Mouse (Mus musculus) heart, embryonic 13.5 days (tissue): ENCODE measurements around the gene Sugp2. TPM values are rescaled to one million over a fixed set of nuclear protein-coding genes. Genes with fewer than 3 reads are reported as not detected.

Experiments
- ATAC-seq: fragments of 200-750 bp; cut with Nextera tagmentation; 2 replicates; pipeline ENCODE4 v1.8.0; 2017; ENCODE audit warnings: moderate TSS enrichment; ENCODE audit not compliant: insufficient number of reproducible peaks, low FRiP score, low TSS enrichment; ENCODE audit errors: extremely low read depth
- H3K27ac ChIP-seq: fragments of 300-500 bp; sonication (generic); replicated peaks from 2 replicates; pipeline ENCODE4 v1.5.1; 2015; ENCODE audit warnings: moderate library complexity, mild to moderate bottlenecking, inconsistent platforms
- H3K27me3 ChIP-seq: fragments of 300-500 bp; sonication (generic); replicated peaks from 2 replicates; pipeline ENCODE4 v1.6.1; 2015; ENCODE audit warnings: mild to moderate bottlenecking, inconsistent platforms
- H3K36me3 ChIP-seq: fragments of 300-500 bp; sonication (generic); 2 replicates; pipeline ENCODE4 v1.6.1; 2015; ENCODE audit warnings: mild to moderate bottlenecking, inconsistent platforms
- H3K4me1 ChIP-seq: fragments of 300-500 bp; sonication (generic); 2 replicates; pipeline ENCODE4 v1.6.1; 2015; ENCODE audit warnings: inconsistent platforms
- H3K4me2 ChIP-seq: fragments of 300-500 bp; sonication (generic); 2 replicates; pipeline ENCODE4 v1.6.1; 2015; ENCODE audit warnings: inconsistent platforms, mild to moderate bottlenecking, moderate library complexity
- H3K4me3 ChIP-seq: fragments of 300-500 bp; sonication (generic); 2 replicates; pipeline ENCODE4 v1.5.1; 2015; ENCODE audit warnings: moderate library complexity, mild to moderate bottlenecking, inconsistent platforms
- H3K9ac ChIP-seq: fragments of 300-500 bp; sonication (generic); 2 replicates; pipeline ENCODE4 v1.6.1; 2015; ENCODE audit warnings: inconsistent platforms, mild to moderate bottlenecking, moderate library complexity
- H3K9me3 ChIP-seq: fragments of 300-500 bp; sonication (generic); 2 replicates; pipeline ENCODE4 v1.6.1; 2016; ENCODE audit warnings: inconsistent platforms
- WGBS: fragments of 180-500 bp; shearing (Covaris S2); methylation state at CpG from one replicate; pipeline ENCODE4 v1.1.7; 2015; ENCODE audit warnings: mixed read lengths; 5-methylcytosine and 5-hydroxymethylcytosine counted together
- polyA plus RNA-seq: library from polyadenylated mRNA; unstranded; fragments of >200 nt; fragmentation: Nextera tagmentation; extraction: Ambion mirVana; gene quantifications from 2 replicates; pipeline ENCODE4 v1.2.1, GENCODE M21; 2015

The Sugp2 gene
- polyA plus RNA-seq, 1 experiment from 2014 or later = 23.2 TPM

DNA sequence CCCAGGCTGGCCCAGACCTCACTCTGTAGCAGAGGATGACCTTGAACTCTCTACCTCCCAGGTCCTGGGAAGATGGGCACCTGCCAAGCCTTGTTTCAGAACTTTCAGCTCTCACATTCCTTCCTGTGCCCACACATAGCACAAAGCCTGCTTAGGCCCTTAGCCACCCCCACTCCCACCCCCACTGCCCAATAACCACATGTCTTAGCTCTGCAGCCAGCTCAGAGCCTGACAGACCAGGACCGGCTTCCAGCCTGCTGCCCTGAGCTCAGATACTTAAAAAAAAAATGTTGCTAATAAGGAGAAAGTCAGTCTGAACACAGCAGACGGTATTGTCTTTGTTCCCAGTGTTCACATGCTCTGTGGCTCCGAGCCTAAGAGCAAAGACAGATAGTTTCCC lies 47.0 kb downstream of the Sugp2 start:
- H3K4me3 ChIP-seq = no peak overlapping the region
- peaks cover 17% of the 10 kb centered on the region for H3K36me3 ChIP-seq
- no peaks in the 10 kb centered on the region for H3K9me3 ChIP-seq
- no peak for ATAC-seq
- H3K4me1 ChIP-seq = peaks cover 60% of the 10 kb centered on the region
- peak overlapping the region; percentile 79 for H3K27ac ChIP-seq
- WGBS = 39% methylated on average over 3 of the region's 3 CpGs
- H3K27me3 ChIP-seq = no peaks in the 10 kb centered on the region
- H3K9ac ChIP-seq = 0 out of 2 replicates have a peak overlapping the region, but pooled peaks have one; percentile 8
- H3K4me2 ChIP-seq = no peak overlapping the region

DNA sequence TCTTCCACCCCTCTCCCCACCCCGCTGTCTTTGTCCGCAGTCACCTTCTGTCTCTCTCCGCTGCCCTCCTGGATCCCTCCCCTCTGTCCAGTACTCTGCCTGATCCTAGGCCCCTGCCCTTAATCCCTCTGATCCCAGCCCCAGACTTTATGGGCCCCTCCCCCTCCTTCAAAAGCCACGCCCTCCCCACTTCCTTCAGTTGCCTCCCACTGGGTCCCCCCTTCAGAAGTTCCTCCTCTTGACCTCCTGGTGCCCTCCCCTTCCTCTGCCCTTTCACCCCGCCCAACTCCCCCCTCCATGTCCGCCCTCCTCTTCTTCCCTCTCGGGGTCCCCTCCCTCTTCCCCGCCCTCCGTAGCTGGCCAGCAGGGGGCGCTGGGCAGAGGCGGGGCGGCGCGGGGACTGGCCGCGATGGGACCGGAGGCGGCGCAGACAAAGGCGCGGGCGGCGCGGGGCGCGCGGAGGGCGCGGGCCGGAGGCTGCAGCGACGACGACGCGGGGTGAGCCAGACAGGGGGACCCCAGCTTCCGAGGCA lies 48.6 kb downstream of the Sugp2 start, which contains the start of gene Homer3:
Gene Homer3, plus strand, starts transcription at position 225 of the 533 bp plus-strand sequence.
- peak; percentile 77 for ATAC-seq
- peak within 1 kb of the TSS; percentile 95 for H3K9ac ChIP-seq
- WGBS = 0% methylated on average over 35 of the region's 36 CpGs

DNA sequence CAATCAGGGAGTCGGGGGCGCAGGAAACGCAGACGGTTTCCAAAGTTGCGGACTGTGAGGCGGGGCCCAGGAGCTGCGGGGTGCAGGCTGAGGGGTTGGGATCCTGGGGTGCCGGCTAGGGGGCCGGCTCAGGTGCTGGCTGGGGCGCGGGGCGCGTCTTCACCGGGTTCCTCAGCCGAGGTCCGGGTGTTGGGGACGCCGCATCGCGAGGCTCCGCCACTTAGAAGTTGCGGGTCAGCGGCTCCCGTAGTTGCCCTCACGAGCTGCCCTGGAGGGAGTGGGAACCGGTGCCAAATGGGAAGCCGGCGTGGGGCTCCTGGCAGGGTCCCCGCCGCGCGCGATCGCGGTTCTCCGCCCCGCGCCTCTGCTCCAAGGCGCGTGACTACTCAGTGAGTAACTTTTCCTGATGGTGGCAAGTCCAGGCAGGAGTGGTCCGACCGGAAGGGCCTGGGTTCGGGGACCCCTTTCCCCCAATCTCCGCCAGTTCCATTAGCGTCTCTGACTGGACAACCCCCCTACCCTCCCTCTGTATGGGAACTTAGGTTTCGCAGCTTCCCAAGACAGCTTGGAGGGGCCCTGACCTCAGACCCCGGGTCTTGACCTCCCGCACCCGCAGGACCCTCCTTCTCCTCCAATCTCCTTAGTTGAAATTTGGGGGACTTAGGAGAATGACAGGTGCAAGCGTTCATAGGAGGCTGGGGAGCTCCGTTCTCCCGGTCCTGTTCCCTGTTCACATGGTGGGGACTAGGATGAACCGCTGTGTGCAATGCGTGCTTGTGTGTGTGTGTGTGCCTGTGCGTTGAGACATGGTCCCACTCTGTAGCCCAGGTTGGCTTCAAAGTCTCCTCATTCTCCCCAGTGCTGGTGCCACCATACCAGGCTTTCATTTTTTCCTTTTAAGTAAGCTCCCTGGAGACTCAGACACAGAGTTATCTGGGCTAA lies 49.4 kb downstream of the Sugp2 start:
- Histone ChIP-seq H3K27ac (peak overlapping the region; percentile 79), H3K9ac (peak overlapping the region; percentile 95), H3K36me3 (peaks cover 41% of the 10 kb centered on the region), H3K9me3 (0 out of 2 replicates have a peak, but pooled peaks cover 3% of the 10 kb centered on the region), H3K4me3 (peak overlapping the region; percentile 75), H3K4me1 (peaks cover 51% of the 10 kb centered on the region), H3K4me2 (peak overlapping the region; percentile 75), H3K27me3 (no peaks in the 10 kb centered on the region)
- 2% methylated on average over 55 of the region's 55 CpGs for WGBS
- peak; percentile 18; the same call in 1 of the 2 replicates for ATAC-seq

More for the DNA sequence above, 48.6 kb downstream of the Sugp2 start, which contains the start of gene Homer3:
- H3K27me3 ChIP-seq = no peaks in the 10 kb centered on the region
- H3K36me3 ChIP-seq = peaks cover 33% of the 10 kb centered on the region
- peak within 1 kb of the TSS; percentile 79 for H3K27ac ChIP-seq
- H3K9me3 ChIP-seq = 0 out of 2 replicates have a peak, but pooled peaks cover 3% of the 10 kb centered on the region
- H3K4me1 ChIP-seq = peaks cover 56% of the 10 kb centered on the region
- peak within 1 kb of the TSS; percentile 75 for H3K4me3 ChIP-seq
- peak within 1 kb of the TSS; percentile 75 for H3K4me2 ChIP-seq

DNA sequence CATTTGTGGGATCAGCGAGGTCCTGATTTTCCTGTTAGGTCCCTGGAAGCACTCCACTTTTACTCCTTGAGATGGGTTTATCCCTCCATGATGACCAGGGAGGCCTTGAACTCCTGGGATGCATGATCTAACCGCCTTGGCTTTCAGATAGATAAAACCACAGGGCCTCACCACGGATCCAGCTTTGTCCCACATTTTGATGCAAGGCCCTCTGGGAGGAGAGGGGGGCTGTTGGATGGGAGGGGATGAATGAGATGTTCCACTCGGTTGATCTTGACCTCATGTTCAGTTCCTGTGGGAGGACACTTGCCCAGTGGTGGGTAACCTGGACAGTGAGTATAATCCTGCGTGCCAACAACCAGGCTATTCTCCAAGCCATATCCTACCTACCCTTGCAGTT lies 50.4 kb downstream of the Sugp2 start:
- peak overlapping the region; percentile 75 for H3K4me2 ChIP-seq
- H3K4me1 ChIP-seq = peaks cover 41% of the 10 kb centered on the region
- H3K36me3 ChIP-seq = peaks cover 49% of the 10 kb centered on the region
- 0 out of 2 replicates have a peak, but pooled peaks cover 3% of the 10 kb centered on the region for H3K9me3 ChIP-seq
- no peaks in the 10 kb centered on the region for H3K27me3 ChIP-seq
- 72% methylated on average over 5 of the region's 5 CpGs for WGBS
- no peak for ATAC-seq
- H3K27ac ChIP-seq = no peak overlapping the region
- peak overlapping the region; percentile 24; the same call in 1 of the 2 replicates for H3K4me3 ChIP-seq
- 0 out of 2 replicates have a peak overlapping the region, but pooled peaks have one; percentile 24 for H3K9ac ChIP-seq

DNA sequence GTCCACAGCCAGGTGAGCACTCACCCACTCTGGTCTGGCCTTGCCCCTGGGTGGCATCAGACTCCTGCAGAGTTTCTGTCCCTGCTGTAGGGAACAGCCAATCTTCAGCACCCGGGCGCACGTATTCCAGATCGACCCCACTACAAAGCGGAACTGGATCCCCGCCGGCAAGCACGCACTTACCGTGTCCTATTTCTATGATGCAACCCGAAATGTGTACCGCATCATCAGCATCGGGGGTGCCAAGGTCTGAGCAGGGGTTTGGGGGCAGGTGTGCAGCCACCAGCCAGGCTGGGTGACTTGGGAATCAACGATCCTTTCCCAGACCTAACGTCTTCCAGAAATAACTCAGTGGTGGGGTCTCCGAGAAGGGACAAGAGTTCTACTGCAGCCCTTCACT lies 51.3 kb downstream of the Sugp2 start:
- Histone ChIP-seq H3K9ac (no peak overlapping the region), H3K4me3 (no peak overlapping the region), H3K27me3 (no peaks in the 10 kb centered on the region), H3K9me3 (0 out of 2 replicates have a peak, but pooled peaks cover 3% of the 10 kb centered on the region), H3K4me2 (no peak overlapping the region), H3K4me1 (peaks cover 38% of the 10 kb centered on the region), H3K27ac (no peak overlapping the region), H3K36me3 (peaks cover 58% of the 10 kb centered on the region)
- WGBS = 93% methylated on average over 15 of the region's 15 CpGs
- ATAC-seq = no peak

DNA sequence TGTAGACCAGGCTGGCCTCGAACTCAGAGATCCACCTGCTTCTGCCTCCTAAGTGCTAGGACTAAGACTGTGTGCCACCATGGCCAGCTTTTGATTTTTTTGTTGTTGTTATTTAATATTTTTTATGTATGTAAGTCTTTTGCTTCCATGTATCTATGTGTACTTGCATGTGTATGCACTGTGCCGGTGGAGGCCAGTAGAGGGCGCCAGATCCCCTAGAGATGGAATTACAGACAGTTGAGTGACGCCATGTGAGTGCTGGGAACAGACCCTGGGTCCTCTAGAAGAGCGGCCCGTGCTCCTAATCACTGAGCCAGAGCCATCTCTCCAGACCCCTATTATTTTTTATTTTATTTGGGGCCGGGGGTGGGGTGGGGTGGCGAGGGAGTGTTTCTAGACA lies 52.7 kb downstream of the Sugp2 start:
- Histone ChIP-seq H3K9me3 (0 out of 2 replicates have a peak, but pooled peaks cover 3% of the 10 kb centered on the region), H3K4me3 (no peak overlapping the region), H3K4me1 (peaks cover 25% of the 10 kb centered on the region), H3K36me3 (peaks cover 72% of the 10 kb centered on the region), H3K27me3 (no peaks in the 10 kb centered on the region), H3K4me2 (no peak overlapping the region), H3K9ac (no peak overlapping the region), H3K27ac (no peak overlapping the region)
- ATAC-seq = no peak
- 87% methylated on average over 8 of the region's 8 CpGs for WGBS

DNA sequence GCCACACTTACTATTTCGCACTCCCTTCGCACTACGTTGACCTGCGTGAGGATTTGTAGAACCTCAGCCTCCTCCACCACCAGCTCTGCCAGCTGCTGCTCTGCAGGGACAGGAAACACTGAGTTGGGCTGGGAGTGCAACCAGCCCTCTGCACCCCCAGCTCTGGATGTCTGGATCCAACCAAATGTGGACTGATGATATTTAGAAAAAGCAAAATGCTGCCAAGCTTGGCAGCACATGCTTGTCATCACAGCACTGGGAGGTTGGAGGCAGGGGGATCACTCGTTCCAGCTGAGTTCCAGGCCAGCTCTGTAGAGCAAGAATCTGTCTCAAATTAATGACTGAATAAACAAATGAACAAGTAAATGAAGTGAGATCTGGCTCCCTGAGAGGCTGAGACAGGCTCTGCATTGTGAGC lies 60.0 kb downstream of the Sugp2 start:
- no peaks in the 10 kb centered on the region; the same call in 1 of the 2 replicates for H3K4me1 ChIP-seq
- 69% methylated on average over 5 of the region's 5 CpGs for WGBS
- H3K27ac ChIP-seq = 0 out of 2 replicates have a peak overlapping the region, but pooled peaks have one; percentile 24

DNA sequence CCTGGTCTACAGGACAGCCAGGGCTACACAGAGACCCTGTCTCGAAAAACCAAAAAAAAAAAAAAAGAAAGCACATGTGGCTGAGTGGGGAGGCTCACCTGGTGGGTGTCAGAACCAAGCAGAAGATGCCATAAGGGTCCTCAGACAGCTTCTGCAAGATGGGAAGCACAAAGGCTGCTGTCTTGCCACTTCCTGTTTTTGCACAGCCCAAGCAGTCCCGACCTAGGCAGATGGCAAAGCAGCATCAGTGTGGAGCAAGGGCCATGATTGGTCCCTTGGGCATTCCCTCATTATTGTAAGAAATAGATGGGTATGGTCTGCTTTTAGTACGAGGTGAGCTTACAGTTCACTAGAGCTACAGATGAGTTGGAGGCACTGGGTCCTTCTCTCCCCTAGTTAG lies 66.9 kb downstream of the Sugp2 start:
- H3K27ac ChIP-seq = no peak overlapping the region
- H3K4me1 ChIP-seq = peaks cover 26% of the 10 kb centered on the region
- WGBS = 82% methylated on average over 3 of the region's 3 CpGs
- H3K4me2 ChIP-seq = peak overlapping the region; percentile 82; the same call in 1 of the 2 replicates
- H3K9me3 ChIP-seq = no peaks in the 10 kb centered on the region
- 0 out of 2 replicates have a peak overlapping the region, but pooled peaks have one; percentile 90 for H3K4me3 ChIP-seq
- H3K36me3 ChIP-seq = peaks cover 62% of the 10 kb centered on the region
- no peak overlapping the region for H3K9ac ChIP-seq
- H3K27me3 ChIP-seq = no peaks in the 10 kb centered on the region
- no peak for ATAC-seq

More for the DNA sequence above, 60.0 kb downstream of the Sugp2 start:
- H3K36me3 ChIP-seq = peaks cover 95% of the 10 kb centered on the region
- no peak overlapping the region for H3K4me2 ChIP-seq
- H3K27me3 ChIP-seq = no peaks in the 10 kb centered on the region
- no peaks in the 10 kb centered on the region for H3K9me3 ChIP-seq
- no peak for ATAC-seq
- no peak overlapping the region for H3K4me3 ChIP-seq
- H3K9ac ChIP-seq = no peak overlapping the region

DNA sequence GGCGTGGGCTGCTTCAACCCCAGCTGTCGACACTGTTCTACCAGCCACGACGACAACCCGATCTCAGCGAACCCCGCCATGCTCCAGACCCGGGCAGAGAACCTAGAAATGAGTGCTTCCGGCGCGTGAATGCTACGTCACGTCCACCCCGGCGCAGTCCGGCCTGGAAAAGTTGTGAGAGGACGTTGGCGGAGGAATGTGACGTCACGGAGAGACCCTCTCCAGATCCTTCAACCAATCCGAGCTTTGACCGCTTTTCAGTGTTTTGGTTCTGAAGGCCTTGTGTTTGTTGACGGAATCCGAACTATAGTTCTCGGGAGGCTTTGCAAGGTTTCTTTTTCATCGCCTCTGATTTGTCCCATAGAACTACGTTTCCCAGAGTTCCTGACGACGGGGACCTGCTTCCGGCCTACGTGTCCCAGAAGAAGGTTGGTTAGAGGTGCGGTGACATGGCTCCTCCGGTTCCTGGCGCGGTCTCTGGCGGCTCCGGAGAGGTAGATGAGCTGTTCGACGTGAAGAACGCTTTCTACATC lies 68.4 kb downstream of the Sugp2 start, which contains the start of the genes Ddx49 and Cope:
Gene Ddx49, minus strand, starts transcription at position 132 of the 533 bp plus-strand sequence.
Gene Cope, plus strand, starts transcription at position 161 of the 533 bp plus-strand sequence.
- Histone ChIP-seq H3K27ac (peak within 1 kb of the TSS; percentile 68), H3K36me3 (peaks cover 61% of the 10 kb centered on the region), H3K4me3 (peak within 1 kb of the TSS; percentile 90), H3K9me3 (no peaks in the 10 kb centered on the region), H3K9ac (peak within 1 kb of the TSS; percentile 93), H3K4me2 (peak within 1 kb of the TSS; percentile 82), H3K4me1 (peaks cover 26% of the 10 kb centered on the region), H3K27me3 (no peaks in the 10 kb centered on the region)
- ATAC-seq = peak; percentile 78
- under 1% methylated on average over 40 of the region's 40 CpGs for WGBS

DNA sequence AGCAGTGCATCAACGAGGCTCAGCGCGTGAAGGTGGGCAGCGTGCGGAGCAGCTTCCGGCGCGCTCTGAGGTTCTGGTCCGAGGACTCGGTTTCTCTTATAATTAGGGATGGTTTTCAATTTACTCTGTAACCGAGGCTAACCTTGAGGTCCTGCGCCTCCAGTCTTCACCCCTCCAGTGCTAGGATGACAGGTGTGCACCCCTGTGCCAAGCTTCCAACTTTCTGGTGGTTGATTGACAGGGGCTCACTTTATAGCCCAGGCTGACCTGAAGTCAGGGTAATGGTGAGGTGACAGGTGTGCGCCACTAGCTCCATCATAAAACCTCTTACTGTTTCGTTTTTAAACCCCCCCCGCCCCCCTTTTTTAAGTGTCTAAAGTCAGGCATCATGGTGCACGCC lies 68.9 kb downstream of the Sugp2 start:
- Histone ChIP-seq H3K4me3 (peak overlapping the region; percentile 90), H3K27ac (peak overlapping the region; percentile 68)

DNA sequence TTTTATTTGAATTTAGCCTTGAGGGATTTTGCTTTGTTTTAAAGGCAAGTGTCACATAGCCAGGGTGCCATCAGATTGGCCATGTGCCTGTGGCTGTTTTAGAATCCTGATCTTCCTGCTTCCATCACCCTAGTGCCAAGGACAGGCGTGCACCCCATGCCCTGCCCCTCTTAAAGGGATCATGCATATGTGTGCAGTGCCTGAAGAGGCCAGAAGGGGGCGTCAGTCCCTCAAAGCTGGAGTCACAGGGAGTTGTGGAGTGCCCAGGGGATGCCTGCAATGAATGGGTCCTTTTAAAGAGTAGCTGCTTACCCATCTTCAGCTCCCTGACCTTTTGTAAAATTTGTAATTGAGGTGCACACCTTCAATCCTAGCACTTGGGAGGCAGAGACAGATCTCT lies 75.3 kb downstream of the Sugp2 start:
- no peak overlapping the region for H3K4me2 ChIP-seq
- H3K27ac ChIP-seq = no peak overlapping the region
- H3K27me3 ChIP-seq = no peaks in the 10 kb centered on the region
- peaks cover 2% of the 10 kb centered on the region for H3K4me1 ChIP-seq
- ATAC-seq = no peak
- 44% methylated on average over 2 of the region's 2 CpGs for WGBS
- H3K4me3 ChIP-seq = no peak overlapping the region
- no peak overlapping the region for H3K9ac ChIP-seq
- H3K36me3 ChIP-seq = peaks cover 91% of the 10 kb centered on the region
- no peaks in the 10 kb centered on the region for H3K9me3 ChIP-seq

More for the DNA sequence above, 68.9 kb downstream of the Sugp2 start:
- Histone ChIP-seq H3K4me1 (peaks cover 26% of the 10 kb centered on the region), H3K4me2 (peak overlapping the region; percentile 82), H3K36me3 (peaks cover 61% of the 10 kb centered on the region), H3K9me3 (no peaks in the 10 kb centered on the region), H3K9ac (peak overlapping the region; percentile 93), H3K27me3 (no peaks in the 10 kb centered on the region)
- WGBS = 3% methylated on average over 16 of the region's 16 CpGs
- no peak for ATAC-seq
